Mouse (Mus musculus) c-Kit-positive CD71-positive TER-119-negative erythroid progenitor cells, embryonic 14.5 days (primary cell): ENCODE measurements around the gene Cdk6.
"Not testable (repeated sequence)": the region's sequence is repeated elsewhere in the genome, so short reads cannot be mapped to it uniquely, and the experiment has no call there.

ENCODE experiments used
- DNase-seq: peaks from one replicate; pipeline ENCODE4 v3.0.0-alpha.2; 2013; ENCODE audit warnings: low read depth

Cdk6 gene

DNA sequence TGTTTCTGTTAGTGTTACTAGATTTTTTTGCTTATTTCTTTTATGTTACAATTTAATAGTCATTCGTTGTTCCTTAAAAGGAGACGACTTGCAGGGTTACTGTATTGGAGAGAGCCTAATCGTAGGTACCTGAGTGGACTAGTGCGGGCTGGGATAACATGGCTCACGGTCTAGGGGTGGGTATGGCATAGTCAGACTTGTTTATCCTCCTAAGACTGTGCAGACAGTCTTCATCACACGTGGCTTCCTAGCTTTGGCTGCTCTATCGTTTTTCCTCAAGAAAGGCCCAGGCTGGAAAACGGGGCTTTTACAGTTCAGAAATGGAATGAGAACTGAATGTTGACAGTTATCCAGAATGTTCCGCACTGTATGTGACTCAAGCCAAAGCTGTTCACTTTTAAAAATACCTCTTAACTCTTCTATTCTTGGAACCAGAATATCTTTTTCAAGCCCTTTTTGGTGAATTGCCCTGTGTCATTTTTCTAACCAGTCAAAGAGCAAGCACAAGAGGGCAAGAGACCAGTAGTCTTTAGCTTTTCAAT lies 39.5 kb downstream of the Cdk6 start:
- DNase-seq: no peak

DNA sequence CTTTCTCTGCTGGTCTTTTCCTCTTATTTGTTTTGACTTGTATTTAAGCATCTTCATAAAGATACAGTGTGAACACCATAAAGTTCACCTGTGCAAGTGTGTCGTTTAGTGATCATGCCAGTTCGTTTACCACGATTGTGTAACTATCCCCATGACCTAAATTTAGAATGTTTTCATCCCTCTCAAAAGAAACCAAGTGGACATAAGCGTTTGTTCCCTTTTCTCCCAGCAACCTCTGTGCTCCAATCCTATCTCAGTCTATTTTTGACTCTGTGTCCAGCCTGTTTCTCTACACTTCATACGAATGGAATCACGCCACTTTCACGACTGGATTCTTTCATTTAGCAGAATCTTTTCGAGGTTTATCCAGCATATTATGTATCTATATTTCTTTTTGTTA lies 40.5 kb downstream of the Cdk6 start:
- DNase-seq: no peak

DNA sequence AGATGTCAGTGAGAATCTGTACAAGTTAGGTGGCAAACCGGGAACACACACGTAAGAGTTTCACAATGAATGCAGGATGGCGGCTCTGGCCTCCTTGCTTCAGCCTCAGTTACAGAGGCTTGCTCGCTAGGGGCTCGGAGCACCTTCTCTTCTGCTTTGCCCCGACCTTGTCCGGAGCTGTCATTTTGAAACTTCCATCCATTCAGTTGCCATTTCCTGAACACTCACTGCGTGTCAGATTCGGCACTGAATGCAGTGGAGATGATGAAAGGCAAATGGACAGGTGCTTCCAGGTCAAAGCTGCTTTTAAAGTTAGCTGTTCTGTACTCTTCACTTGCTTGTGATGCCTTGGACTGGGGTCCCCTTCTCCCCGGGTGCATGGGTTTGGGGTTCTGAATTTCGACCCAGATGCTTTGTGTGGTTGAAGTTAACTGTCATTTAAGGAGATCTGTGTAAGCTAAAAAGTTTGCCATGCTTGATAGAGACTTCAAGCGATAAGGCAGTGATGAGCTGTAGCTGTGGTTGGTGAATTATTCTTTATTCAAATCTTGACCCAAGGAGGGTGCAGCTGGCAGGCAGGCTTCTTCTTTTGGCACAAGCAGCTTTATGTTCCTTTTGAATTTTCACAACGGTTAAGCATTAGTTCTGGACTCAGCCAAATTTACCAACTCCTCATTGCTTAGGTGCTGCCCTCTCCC lies 41.2 kb downstream of the Cdk6 start:
- no peak for DNase-seq

DNA sequence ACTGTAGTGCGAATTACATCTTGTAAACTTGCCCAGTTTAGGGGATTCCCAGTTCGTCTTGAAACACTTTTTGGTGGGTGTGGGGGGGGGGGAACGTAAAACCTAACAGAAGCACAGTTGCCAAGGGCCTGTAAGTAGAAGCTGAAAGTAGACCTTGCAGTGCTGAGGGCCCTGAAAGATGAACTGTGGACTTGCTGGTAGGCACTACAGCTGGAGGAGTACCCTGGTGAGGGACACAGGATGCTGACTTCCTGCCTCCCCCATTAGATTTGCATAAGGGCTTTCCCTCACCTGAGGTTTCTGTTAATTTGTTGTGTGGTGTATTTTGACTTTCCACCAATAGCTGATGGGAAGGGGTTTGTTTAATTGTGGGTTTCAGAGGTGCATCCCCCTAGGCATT lies 42.3 kb downstream of the Cdk6 start:
- no peak for DNase-seq

DNA sequence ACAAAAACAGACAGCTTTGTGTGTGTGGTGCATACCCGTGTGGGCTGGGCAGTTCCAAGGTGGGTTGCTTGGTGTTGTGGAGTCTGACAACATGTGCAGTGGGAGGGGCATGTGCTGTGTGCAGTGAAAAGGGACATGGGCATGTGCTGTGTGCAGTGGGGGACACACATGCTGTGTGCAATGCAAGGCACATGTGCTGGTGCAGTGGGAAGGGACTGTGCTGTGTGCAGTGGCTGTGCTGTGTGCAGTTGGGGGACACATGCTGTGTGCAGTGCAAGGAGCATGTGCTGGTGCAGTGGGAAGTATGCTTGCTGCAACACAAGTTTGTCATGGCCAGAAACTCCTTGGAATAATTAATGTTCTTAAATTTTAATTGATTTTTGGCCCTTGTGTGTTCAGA lies 43.8 kb downstream of the Cdk6 start:
- no peak for DNase-seq

DNA sequence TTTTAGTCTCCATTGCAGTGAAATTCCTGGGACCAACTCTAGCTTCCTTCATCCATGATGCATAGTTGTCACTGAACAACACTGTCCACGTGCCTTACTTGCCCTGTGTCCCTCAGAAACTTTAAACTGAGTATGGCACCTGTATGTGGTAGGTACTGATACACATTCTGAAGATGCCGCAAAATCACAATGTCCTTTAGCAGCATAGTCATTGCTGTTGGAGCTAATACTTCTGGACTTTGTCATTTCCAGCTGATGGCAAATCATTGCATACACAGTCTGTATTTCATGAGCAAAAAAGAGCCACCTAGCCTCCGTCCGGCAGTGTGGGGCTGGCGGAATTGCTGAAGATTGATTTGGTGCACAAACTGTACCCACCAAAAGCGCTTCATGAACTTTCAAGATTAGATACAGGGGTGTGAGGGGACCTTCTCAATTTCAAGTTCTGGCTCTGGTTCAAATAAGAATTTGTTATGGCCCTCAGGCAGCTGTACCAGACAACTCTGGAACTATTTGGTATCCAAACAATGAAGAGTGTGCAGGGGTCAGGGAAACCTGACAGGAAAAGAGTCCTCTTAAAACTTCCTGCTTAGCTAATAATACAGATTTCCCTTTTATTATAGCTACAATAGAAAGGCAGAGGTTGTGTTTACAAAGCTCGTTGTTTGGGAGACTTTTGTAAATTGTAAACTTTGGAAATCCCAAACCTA lies 44.9 kb downstream of the Cdk6 start:
- no peak for DNase-seq

DNA sequence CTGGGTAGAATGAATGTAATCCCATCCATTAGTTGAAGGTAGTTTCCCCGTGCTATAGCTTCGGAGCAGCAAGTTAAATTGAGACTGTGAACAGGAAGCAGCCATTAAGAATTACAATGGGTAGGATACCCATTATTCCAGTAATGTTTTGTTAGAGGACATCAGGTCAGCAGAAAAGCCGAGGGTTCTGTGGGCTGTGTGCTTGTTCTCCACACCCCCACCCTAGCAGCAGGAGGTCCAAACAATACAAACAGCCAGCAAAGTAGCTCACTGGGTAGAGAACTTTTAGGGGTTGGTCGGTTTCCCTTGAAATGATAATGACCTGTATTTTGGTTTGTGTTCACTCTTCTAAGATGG lies 45.4 kb downstream of the Cdk6 start:
- DNase-seq: no peak

DNA sequence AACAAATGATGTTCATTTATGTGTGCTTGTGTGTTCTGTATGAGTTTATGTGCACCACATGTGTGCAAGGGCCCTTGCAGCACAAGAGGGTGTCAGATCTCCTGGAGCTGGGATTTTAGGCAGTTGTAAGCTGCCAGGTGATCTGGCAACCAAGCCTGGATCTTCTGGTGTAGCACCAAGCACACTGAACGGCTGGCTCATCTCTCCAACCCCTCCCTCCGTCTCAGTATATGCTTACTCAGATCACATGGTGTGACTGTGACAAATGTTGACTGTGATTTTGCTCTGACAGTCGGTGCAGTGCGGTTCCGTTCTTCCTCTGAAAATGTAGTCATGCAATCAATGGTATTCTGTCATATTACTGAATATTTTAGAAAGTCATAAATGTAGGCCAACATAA lies 45.9 kb downstream of the Cdk6 start:
- DNase-seq: no peak

DNA sequence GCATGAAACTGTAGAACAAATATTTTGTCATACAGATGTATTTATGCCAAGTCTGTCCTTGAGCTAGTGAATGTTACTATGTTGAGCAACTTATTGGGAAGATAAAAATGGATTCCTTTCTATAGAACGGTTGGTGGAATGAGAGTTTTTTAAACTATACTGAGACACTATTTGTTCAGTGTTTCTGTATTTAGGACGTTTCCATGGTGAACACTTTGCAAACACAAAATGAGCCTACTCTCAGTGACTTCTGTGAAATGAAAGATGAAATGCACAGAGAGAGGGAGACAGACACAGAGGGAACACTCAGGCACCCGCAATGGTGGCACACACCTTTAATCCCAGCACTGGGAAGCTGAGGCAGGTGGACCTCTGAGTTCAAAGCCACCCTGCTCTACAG lies 51.6 kb downstream of the Cdk6 start:
- no peak for DNase-seq

DNA sequence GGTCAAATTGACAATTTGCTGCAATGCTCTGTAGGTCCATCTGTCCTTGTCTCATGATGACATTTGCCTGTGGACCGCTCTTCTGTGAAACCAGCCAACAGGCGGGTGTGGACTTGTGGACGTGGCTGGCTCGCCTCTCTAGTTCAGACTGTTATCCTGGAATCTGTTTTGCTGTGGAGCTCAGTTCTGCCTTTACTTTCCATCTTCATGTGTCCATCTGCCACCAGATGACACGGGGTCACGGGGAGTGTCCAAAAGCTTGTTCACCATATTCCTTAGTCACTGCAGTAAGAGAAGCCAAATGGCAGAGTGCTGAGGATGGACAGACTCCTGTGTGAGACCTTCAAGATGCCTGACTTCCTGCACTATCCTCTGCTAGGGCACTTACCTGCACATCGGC lies 52.9 kb downstream of the Cdk6 start:
- no peak for DNase-seq

DNA sequence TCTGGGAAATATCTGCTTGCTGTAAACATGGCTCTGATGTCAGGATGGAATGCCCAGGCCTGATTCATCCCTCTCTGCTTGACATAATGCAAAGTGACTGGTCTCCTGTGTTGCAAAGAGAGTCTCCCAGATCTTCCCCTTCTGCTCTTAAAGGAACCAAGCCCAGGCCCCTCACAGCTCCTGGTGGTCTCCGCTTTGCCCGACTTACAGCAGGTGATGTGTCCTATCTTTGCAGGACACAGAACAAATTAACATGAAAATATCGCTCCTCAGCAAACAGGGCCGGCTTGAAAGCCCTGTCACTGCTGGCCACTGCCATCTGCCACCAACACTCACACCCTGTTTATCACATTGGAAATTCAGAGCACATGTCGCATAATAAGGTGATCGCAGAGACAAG lies 53.7 kb downstream of the Cdk6 start:
- DNase-seq: no peak

DNA sequence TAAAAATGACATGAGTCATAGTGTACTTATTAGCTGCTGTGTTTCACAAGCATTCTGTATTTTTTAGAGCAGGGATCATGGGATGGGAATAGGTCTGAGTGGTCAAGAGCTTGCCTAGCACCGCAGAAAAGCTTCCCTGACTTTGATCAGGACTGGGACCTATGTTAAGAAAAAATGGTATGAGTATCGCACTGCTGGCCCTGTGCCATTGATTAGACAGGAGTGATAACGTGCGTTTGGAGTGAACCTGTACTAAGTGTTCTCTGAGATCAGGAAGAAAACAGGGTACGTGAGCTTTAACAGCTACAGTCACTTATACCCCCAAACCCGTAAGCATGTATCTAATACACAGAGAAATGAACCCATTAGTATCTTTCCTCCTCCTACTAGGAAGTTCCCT lies 54.9 kb downstream of the Cdk6 start:
- no peak for DNase-seq

DNA sequence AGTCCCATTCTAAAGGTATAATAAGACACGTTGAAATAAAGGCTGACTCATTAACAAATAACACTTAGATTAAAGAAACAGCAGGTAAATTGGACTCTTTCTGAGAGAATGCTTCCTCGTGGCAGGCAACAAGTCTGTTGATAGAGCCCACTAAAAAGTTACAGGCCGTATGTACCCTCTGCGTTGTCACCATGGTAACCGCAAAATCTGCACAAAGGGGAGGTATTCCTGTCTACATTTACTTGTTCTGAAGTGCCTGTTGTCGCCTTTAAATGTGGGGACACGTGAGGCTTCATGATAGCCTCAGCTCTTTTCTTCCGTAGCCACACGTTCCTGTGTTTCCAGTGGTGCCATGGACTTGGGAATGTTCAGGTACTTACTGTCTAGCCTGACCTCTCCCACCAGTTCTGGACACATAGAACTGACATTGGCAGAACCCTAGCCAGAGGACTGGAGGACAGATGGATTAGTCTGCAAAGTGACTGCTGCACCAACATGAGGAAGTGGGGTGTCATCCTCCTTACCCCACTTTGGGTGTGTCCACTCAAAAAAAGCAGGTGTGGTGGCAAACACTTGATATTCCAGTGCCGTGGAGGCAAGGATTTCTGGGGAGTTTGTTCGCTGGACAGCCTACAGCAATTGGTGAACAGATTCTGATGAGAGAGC lies 55.8 kb downstream of the Cdk6 start:
- DNase-seq: no peak

DNA sequence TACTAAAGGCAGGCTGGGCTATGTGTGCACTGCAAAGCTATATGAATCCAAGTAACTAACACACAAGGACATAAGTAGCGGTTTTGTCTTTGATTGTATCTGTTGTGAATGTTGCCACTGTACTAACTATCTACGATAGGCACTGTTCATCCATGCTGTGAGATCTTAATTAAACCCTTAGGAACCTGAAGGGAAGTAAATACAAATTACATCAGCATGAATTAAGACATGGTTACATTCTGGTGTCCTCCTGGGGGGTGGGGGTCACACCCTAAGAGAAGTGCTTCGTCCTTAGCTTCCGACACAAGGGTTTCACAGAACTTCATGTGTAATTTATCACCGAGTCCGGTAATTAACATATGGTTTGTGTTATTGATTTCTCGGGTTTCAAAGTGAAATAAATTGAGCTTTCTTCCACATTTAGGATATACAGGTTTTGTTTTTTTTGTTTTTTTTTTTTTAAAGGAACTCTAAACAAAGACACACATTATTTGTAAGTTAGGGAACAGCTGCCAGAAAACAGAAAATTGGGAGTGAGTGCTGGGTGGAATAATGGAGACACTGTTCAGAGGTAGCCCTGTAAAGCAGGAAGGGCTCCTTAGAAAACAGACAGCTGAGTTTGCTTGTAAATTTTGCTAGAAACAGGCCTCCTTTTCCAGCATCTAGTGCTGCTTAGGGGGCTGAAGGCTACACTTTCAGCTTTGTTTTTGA lies 58.7 kb downstream of the Cdk6 start:
- no peak for DNase-seq

DNA sequence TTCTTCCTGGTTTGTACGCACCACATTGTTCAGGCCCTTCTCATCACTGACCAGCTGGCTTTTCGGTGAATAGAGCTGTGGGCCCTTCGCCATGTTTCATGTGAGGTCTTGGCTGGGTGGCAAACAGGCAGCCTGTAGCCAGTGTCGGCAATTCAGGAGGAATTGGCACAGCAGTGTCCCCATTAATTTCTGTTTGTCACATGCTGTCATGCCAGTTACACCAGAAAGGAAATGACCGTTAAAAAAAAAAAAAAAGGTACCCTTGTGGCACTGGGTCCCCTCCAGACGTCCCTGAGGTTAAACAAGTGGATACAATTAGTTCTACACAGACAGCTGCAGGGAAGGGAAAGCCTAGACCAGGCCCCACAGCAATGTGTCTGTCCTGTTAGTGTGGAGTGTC lies 63.8 kb downstream of the Cdk6 start:
- DNase-seq: no peak

DNA sequence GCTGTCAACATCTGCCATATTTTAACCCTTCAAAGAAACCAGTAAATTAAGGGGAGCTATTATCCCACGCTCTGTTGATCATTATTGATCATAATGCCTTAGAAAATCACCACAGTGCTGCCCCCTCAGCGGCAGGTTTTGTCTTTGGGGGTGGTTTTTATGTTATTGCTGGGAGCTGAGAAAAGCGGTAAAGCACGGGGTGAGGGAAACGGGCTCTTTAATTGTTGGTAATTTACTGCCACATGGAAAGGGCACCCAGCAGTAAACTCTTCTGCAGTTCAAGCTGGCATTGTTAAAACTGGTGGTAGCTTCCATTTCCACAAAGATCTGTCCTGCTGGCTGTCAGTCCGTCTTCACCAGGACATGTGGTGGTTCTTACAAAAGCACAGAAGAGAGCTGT lies 64.2 kb downstream of the Cdk6 start:
- no peak for DNase-seq

DNA sequence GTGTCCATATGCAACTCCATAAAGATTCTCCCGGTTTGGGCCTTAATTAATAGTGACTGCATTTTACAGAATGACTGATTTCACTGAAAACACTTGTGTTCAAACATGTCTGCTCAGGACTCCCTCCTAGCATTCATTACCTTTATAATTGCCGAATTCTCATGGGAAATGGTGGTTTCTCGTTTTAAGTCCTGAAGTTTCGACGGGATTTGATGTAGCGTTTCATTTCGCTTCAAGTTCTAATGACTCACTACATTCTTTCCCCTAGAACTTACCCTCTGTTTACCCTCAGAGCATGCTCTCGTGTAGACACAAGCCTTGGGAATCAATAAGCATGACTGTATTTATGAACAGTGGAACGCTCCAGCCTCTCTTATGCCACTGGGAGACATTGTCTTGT lies 66.6 kb downstream of the Cdk6 start:
- no peak for DNase-seq

DNA sequence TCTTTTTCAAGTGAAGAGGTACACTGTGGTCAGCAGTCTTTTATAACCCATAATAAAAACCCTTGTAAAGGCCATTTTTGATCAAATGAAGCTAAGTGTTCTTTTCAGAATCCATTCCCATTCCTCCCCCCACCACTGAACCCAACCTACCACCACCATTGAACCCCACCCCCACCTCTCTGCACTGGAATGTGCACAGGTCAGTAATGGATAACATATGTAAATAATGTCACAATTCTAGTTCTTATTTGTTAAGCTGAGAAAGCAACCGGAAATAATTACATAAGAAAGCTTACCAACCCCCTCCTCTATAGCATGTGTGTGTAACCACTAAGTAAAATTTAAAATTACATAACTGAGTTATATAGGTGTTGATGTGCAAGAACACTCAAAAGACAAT lies 76.9 kb downstream of the Cdk6 start:
- not testable (repeated sequence) for DNase-seq

DNA sequence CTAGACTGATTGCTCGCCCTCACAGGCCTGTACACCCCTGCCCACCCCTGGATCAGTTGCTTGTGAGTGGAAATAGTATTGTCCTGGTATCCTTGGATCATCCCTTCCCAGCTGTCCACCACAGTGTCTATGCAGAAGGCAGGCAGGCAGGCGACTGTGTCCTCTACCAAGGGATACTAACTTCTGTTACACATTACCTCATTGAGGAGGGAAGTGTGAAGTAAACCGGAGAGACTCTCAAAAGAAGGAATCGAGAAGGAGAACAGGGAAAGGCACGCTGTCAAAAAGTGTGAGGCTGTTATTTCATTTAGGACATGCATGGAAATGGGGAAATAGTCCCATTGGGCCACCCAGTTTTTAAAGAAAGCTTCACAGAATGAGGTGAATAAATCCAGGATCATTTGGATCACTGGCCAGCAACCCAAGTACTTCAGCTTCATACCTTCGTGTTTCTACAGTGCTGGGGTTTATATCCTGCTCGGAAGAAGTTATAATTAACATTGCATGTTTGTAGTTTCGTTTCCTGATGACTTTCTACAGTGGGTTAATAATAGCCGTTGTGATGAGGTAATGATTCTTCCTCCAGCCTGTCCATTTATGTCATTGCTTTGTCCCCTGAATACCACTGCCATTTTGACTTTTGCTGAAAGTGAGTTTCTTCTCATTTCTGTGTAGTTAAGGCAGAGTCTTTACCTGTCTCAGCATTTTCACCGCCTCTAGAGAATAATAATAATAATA lies 79.0 kb downstream of the Cdk6 start:
- no peak for DNase-seq

DNA sequence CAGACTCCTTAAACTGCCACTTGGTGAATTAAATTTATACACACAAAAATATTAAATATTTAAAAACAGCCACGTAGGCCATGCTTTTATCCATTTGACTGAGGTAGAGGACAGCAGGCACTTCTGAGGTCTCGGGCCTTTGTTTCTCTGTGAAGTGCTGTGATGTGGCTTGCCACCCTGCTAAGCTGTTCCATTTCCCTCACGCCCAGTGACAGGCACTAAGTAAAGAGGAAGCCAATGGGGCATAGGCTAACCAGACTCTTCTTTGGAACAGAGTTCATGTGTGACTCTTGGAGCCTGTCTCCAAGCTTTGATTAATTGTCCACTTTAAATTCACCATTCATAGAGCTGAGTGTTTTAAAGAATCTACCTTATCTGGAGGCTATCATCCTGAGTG lies 79.5 kb downstream of the Cdk6 start:
- no peak for DNase-seq

DNA sequence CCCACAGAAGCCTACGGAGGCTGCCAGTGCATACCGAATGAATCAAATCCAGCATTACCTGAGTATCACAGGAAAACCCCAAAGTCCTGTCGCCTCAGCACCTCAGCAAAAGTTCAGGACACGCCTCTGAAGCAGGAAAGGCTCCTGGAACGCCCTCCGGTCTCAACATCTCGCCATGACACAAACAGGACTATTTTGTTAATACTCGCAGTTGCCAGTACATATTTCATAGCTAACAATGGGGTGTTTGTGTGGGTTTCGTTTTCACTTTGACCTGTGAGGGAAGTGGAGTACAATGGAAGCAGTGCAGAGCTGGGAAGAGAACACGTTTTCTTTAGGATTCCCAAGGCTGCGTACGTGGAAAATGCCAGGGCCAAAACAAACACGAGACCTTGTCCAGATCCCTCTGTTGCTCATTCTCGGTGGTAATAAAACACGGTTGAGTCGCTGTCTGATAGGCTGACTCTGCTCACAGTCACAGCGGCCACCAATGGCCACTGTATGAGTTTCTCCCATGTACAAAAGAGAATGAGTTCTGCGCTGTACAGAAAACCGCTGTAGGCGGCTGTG lies 91.9 kb downstream of the Cdk6 start:
- not testable (repeated sequence) for DNase-seq

DNA sequence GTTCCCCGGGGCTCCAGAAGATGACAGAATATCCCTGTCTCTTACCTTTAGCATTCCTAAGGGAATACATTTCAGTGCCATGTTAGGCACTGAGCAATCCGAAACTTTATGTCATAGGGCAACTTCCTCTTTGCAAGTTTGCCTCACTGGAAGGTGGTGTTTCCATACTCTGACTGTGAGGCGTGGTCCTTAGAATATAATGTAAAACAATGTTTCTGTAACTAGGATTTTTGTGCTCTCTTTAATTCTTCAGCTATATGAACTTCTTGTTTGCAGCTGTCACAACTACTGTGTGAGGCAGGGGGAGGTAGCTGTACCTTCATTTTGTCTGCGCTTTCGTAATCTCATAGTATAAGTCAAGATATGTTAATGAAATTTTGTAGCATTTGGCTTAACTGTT lies 92.8 kb downstream of the Cdk6 start:
- DNase-seq: not testable (repeated sequence)
